Mouse (Mus musculus) heart, postnatal 25 days (tissue): ENCODE results near the gene Fam227a. TPM values are rescaled to one million over a fixed set of nuclear protein-coding genes. Genes with fewer than 3 reads are reported as not detected.

Experiments
- DNase-seq: peaks from one replicate; pipeline ENCODE4 v3.0.0; 2022; ENCODE audit warnings: low spot score
- intact Hi-C: fragments of 180-260 bp; cut with DNase I; formaldehyde crosslinking; loops from one replicate; pipeline ENCODE4 v1.15.1; 2025
- total RNA-seq, 2 experiments: library from RNA; stranded (reverse); gene quantifications; 2 replicates each; pipeline ENCODE4 v1.2.3; 2021

The Fam227a gene
- 1 to 10 TPM in 1 of 2 experiments, under 1 TPM in 1; 0.84 to 1.3 TPM for total RNA-seq

- intact Hi-C loops: loop anchor here (5.0 kb wide), 1 partner anchor 69 kb away; no protein-coding TSS in a partner anchor
- peak; percentile 91 for DNase-seq
Measured at GRCm38 (mm10) chr15:79658531-79659375, at the start of gene Fam227a, which contains the start of gene Cby1. Gene Fam227a (minus strand): TSS chr15:79658956. Gene Cby1 (plus strand): TSS chr15:79659199.

DNA sequence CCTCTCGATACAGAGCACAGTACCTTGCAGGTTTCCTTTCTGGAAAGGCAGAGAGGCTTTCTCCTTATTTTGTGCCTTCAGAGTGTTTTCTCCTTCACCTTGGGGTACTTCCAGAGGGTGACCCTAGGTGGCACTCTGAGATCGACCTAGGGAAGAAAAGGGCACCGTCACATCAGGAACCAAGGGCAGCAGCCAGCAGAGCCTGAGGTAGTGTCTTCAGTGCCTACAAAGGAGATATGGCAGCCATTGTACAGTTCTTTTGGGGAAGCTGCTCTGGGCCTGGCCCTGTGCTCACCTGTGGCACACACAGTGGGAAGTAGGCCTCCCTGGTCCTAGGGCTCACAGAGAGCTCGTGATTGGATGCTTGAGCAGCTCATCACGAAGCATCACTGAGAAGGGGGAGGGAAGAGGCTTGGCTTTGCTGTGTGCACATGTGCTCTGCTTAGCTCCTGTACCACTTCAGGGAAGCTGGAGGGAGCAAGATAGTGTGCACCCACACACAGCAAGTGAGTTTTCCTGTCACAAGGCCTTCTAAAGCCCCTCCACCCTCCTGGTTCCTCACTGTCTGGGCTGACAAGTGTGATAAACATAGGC, 49.6 kb upstream of the Fam227a start:
- intact Hi-C loops: no loop called here
- DNase-seq: no peak

- intact Hi-C loops: no loop called here
- no peak for DNase-seq
Measured at GRCm38 (mm10) chr15:79706603-79707214, 48.0 kb upstream of the Fam227a start.

DNA sequence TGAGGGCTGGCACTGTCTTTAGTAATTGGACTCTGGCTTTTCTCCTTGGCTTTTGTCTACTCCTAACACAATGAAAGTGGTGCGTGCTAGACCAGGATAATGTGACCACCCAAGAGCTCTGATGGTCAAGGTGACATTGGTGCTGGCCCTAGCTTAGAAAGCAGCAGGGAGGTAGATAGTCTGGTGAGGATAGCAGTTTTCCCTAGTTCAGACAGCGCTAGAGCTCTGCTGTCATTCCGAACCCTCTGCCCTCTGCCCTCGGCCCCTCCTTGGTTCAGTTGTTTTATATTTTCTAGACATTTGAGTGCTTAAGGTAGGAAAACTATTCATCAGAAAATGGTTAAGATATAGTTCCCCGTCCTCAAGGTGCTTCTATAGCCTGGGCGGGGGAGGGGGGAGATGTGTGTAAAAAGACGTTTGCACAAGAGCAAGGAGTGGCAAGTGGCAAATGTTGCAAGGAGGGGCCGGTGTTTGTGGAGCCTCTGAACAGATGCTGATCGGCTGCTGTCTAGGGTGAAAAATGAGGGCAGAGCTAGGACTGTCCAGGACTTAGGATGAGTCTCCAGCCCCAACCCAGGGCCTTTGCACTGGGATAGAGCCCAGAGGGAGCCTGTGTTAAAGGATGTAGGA, 38.9 kb upstream of the Fam227a start:
- intact Hi-C loops: no loop called here
- no peak for DNase-seq

DNA sequence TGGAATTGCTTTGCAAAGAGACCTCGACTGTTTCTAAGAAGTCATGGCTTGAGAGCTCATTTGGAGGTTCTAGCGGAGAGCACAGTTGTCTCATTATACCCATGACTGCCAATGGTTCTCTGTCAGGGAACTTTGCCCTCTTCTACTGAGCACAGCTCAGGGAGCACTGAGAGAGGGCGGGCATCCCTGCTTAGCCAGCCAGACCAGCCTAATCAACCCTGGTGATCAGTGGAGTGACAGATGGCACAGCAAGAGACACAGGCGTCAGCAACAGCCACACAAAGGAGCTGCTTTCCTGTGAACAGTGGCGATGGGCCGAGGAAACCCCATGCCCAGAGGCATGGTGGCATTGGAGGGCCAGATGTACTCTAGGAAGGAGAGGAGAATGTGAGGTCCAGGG, 38.3 kb upstream of the Fam227a start:
- no peak for DNase-seq
- intact Hi-C loops: no loop called here

GRCm38 (mm10) chr15:79696508-79696907, 37.8 kb upstream of the Fam227a start:
- intact Hi-C loops: no loop called here
- DNase-seq: no peak

DNA sequence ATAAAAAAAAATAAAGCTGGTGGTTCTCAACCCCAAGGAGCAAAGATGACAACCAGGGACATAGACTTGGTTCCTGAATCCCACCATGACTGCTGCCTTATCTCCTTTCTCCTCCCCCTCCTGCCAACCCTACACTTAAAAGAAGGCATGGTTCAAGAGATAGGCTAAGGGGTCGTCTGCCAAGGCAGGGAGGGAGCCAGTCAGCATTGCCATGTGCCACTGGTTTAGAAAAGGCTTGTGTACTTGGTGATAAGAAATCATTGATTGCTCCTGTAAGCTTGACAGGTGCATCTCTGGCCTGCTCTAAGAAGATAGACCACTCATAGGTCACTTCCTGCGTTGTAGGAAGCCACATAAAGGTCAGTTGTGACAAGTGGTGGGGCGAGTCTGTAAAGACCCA, 36.8 kb upstream of the Fam227a start:
- no peak for DNase-seq
- intact Hi-C loops: no loop called here

- intact Hi-C loops: loop anchor here (5.0 kb wide), 1 partner anchor 48 kb away; the partner anchor contains the start of gene Sun2
- no peak for DNase-seq
Measured at GRCm38 (mm10) chr15:79694512-79694911, 35.8 kb upstream of the Fam227a start.

- intact Hi-C loops: loop anchor here (5.0 kb wide), 1 partner anchor 49 kb away; the partner anchor contains the start of gene Sun2
- no peak for DNase-seq
Measured at GRCm38 (mm10) chr15:79693740-79694139, 35.0 kb upstream of the Fam227a start.

DNA sequence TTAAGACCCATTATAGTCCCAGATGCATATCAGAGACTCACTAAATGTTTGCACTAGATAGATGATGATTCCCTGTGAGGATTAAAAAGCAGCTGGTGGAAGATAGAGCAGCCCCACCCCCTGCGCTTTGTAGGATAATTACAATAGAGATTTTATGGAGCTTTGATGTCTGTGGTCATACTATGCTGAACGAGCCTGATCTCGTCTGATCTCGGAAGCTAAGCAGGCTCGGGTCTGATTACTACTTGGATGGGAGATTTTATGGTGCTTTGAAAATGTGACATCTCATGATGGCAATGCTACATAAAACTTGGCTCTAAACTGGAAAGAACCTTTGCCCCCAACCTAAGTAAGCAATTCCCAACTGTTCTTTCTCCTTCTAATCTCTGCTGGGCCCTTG, 33.6 kb upstream of the Fam227a start:
- intact Hi-C loops: loop anchor here (5.0 kb wide), 1 partner anchor 50 kb away; the partner anchor contains the start of gene Sun2

GRCm38 (mm10) chr15:79691023-79691508, 32.3 kb upstream of the Fam227a start:
- peak; percentile 15 for DNase-seq
- intact Hi-C loops: loop anchor here (5.0 kb wide), 1 partner anchor 51 kb away; the partner anchor contains the start of gene Sun2

More for the DNA sequence above, 33.6 kb upstream of the Fam227a start:
- no peak for DNase-seq

- DNase-seq: peak; percentile 98
- intact Hi-C loops: loop anchor here (5.0 kb wide), 1 partner anchor 52 kb away; the partner anchor contains the start of gene Sun2
Measured at GRCm38 (mm10) chr15:79690426-79691022, 31.8 kb upstream of the Fam227a start, which contains the start of gene Gtpbp1. Gene Gtpbp1 (plus strand): TSS chr15:79690845.

GRCm38 (mm10) chr15:79689662-79690425, 31.1 kb upstream of the Fam227a start:
- intact Hi-C loops: loop anchor here (5.0 kb wide), 1 partner anchor 52 kb away; the partner anchor contains the start of gene Sun2
- DNase-seq: no peak

DNA sequence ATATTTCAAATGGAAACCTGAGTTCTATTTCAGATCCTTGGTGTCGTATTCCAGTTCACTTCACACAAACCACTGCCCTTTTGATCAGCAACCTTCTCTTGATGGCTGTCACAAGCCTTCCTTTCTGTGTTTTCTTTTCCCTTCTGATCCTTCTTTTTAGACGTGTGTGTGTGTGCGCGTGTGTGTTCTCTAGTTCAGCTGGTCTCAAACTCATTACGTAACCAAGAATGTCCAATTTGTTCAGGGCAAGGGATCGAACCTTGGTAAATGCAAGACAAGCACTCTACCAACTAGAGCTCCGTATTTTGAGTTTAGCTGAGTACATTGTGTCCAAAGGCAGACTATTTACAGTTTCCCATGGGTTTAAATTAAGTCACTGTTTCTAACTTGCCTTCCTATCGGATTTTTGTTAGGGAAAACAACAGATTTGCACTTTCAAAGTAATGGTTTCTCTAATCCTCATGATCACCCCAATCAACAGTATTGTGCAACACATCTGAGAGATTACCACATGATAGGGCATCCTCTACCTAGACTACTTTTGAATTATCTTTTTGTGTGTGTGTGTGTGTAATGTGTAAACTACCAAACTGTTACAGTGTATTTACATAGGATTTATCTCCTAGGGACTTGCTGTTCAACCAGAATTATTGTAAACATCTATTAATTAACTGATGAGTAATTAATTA, 29.7 kb upstream of the Fam227a start:
- intact Hi-C loops: no loop called here
- no peak for DNase-seq

GRCm38 (mm10) chr15:79687646-79688267, 29.0 kb upstream of the Fam227a start, which contains the start of gene Josd1:
Gene Josd1 (minus strand): TSS chr15:79687919.
- intact Hi-C loops: loop anchor here (2.0 kb wide), 1 partner anchor 15 kb away; no protein-coding TSS in a partner anchor
- peak; percentile 92 for DNase-seq

DNA sequence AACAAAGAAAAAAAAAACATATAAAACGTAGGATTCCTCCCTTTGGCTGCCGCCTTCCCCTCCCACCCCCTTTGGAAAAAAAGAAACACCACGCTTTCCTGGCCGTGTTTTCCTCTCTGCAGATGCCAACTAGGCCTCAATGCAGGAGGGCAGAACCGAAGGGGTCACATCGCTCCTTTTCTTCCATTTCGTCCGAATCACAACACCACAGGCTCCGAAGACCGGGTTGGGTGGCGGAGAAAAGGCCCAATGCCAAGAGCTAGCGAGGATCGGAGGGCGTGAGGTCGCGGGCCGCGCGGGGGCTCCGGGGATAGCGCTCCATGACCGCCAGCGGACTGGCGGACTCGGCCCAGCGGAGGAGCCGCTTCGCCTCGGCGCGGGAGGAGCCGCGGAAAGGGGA, 28.4 kb upstream of the Fam227a start:
- DNase-seq: no peak
- intact Hi-C loops: loop anchor here (2.0 kb wide), 1 partner anchor 14 kb away; no protein-coding TSS in a partner anchor
